Mouse (Mus musculus) midbrain, embryonic 11.5 days (tissue): ENCODE results near the gene Mthfsd. TPM values are rescaled to one million over a fixed set of nuclear protein-coding genes. Genes with fewer than 3 reads are reported as not detected.
A peak's percentile ranks its signal among the peaks of the same experiment; 100 is the strongest.

Source experiments
- ATAC-seq: fragments of 200-750 bp; cut with Nextera tagmentation; 2 replicates; pipeline ENCODE4 v1.8.0; 2017; ENCODE audit warnings: moderate TSS enrichment, moderate library complexity; ENCODE audit not compliant: low FRiP score
- DNase-seq: peaks from one replicate; pipeline ENCODE4 v3.0.0; 2015; ENCODE audit warnings: low spot score; ENCODE audit errors: missing footprints
- H3K27ac ChIP-seq: fragments of 300-500 bp; sonication (generic); 2 replicates; pipeline ENCODE4 v1.5.1; 2014; ENCODE audit warnings: low read depth, low read length
- H3K27me3 ChIP-seq: fragments of 300-500 bp; sonication (generic); 2 replicates; pipeline ENCODE4 v1.6.1; 2014; ENCODE audit warnings: mild to moderate bottlenecking, low read length, moderate library complexity, mixed read lengths; ENCODE audit not compliant: control insufficient read depth, insufficient read depth
- H3K36me3 ChIP-seq: fragments of 300-500 bp; sonication (generic); 2 replicates; pipeline ENCODE4 v1.6.1; 2014; ENCODE audit warnings: mild to moderate bottlenecking, low read length, moderate library complexity, mixed read lengths; ENCODE audit not compliant: control insufficient read depth, insufficient read depth
- H3K4me1 ChIP-seq: fragments of 300-500 bp; sonication (generic); 2 replicates; pipeline ENCODE4 v1.6.1; 2014; ENCODE audit warnings: low read length; ENCODE audit not compliant: control insufficient read depth, insufficient read depth
- H3K4me2 ChIP-seq: fragments of 300-500 bp; sonication (generic); 2 replicates; pipeline ENCODE4 v1.6.1; 2014; ENCODE audit warnings: mild to moderate bottlenecking, moderate library complexity
- H3K4me3 ChIP-seq: fragments of 300-500 bp; sonication (generic); 2 replicates; pipeline ENCODE4 v1.5.1; 2014; ENCODE audit warnings: low read depth, low read length
- H3K9ac ChIP-seq: fragments of 300-500 bp; sonication (generic); 2 replicates; pipeline ENCODE4 v1.6.1; 2014; ENCODE audit warnings: low read length
- H3K9me3 ChIP-seq: fragments of 300-500 bp; sonication (generic); 2 replicates; pipeline ENCODE4 v1.6.1; 2016; ENCODE audit warnings: low read length; ENCODE audit not compliant: control insufficient read depth
- WGBS: fragments of 180-500 bp; shearing (Covaris S2); extraction: QIAGEN DNeasy Blood & Tissue Kit; methylation state at CpG from one replicate; pipeline ENCODE4 v1.1.7; 2014; 5-methylcytosine and 5-hydroxymethylcytosine counted together
- polyA plus RNA-seq: library from polyadenylated mRNA; unstranded; fragments of >200 nt; fragmentation: Nextera tagmentation; extraction: Ambion mirVana; gene quantifications from 2 replicates; pipeline ENCODE4 v1.2.1, GENCODE M21; 2014

Mthfsd gene
- polyA plus RNA-seq, 1 experiment from 2014 or later = 50.4 TPM

- no peaks in the 10 kb centered on the region for H3K36me3 ChIP-seq
- H3K4me3 ChIP-seq = peak overlapping the region; percentile 18
- WGBS = under 1% methylated on average over 35 of the region's 36 CpGs
- DNase-seq (peak; percentile 96), ATAC-seq (peak; percentile 58)
- peaks cover 10% of the 10 kb centered on the region for H3K4me1 ChIP-seq
- H3K9ac ChIP-seq = no peak overlapping the region
- H3K27me3 ChIP-seq = peaks cover 99% of the 10 kb centered on the region
- peaks cover 3% of the 10 kb centered on the region for H3K9me3 ChIP-seq
- peak overlapping the region; percentile 43 for H3K4me2 ChIP-seq
- H3K27ac ChIP-seq = no peak overlapping the region
These were observed 17.2 kb upstream of the Mthfsd start for GRCm38 (mm10) chr8:121125311-121125876.

GRCm38 (mm10) chr8:121124547-121125239 is 16.5 kb upstream of the Mthfsd start:
- WGBS = 4% methylated on average over 17 of the region's 17 CpGs
- ATAC-seq (peak; percentile 23; the same call in 1 of the 2 replicates), DNase-seq (peak; percentile 90)
- no peak overlapping the region for H3K9ac ChIP-seq
- no peak overlapping the region for H3K27ac ChIP-seq
- H3K4me3 ChIP-seq = no peak overlapping the region
- H3K4me2 ChIP-seq = no peak overlapping the region
- H3K9me3 ChIP-seq = peaks cover 3% of the 10 kb centered on the region
- H3K36me3 ChIP-seq = no peaks in the 10 kb centered on the region
- H3K27me3 ChIP-seq = peaks cover 99% of the 10 kb centered on the region
- H3K4me1 ChIP-seq = peaks cover 10% of the 10 kb centered on the region

GRCm38 (mm10) chr8:121123113-121123512 is 14.9 kb upstream of the Mthfsd start:
- no peak for ATAC-seq
- no peak overlapping the region for H3K4me2 ChIP-seq
- DNase-seq = peak; percentile 90
- peaks cover 99% of the 10 kb centered on the region for H3K27me3 ChIP-seq
- 36% methylated on average over 2 of the region's 2 CpGs for WGBS
- no peak overlapping the region for H3K27ac ChIP-seq
- no peaks in the 10 kb centered on the region for H3K36me3 ChIP-seq
- H3K9me3 ChIP-seq = peaks cover 3% of the 10 kb centered on the region
- H3K9ac ChIP-seq = no peak overlapping the region
- H3K4me3 ChIP-seq = no peak overlapping the region
- H3K4me1 ChIP-seq = peaks cover 4% of the 10 kb centered on the region

GRCm38 (mm10) chr8:121122368-121122767 is 14.2 kb upstream of the Mthfsd start:
- Histone ChIP-seq H3K4me3 (no peak overlapping the region), H3K4me1 (peaks cover 1% of the 10 kb centered on the region), H3K4me2 (no peak overlapping the region), H3K36me3 (no peaks in the 10 kb centered on the region), H3K9ac (no peak overlapping the region), H3K9me3 (peaks cover 3% of the 10 kb centered on the region), H3K27me3 (peaks cover 99% of the 10 kb centered on the region), H3K27ac (no peak overlapping the region)
- peak; percentile 85 for DNase-seq
- no peak for ATAC-seq
- 8% methylated on average over 7 of the region's 7 CpGs for WGBS

GRCm38 (mm10) chr8:121121704-121122103 is 13.5 kb upstream of the Mthfsd start:
- no peaks in the 10 kb centered on the region for H3K36me3 ChIP-seq
- WGBS = 7% methylated on average over 8 of the region's 8 CpGs
- no peak overlapping the region for H3K4me3 ChIP-seq
- H3K27me3 ChIP-seq = peaks cover 99% of the 10 kb centered on the region
- ATAC-seq (no peak), DNase-seq (peak; percentile 85)
- H3K27ac ChIP-seq = no peak overlapping the region
- peaks cover 3% of the 10 kb centered on the region for H3K9me3 ChIP-seq
- no peak overlapping the region for H3K4me2 ChIP-seq
- H3K4me1 ChIP-seq = peaks cover 5% of the 10 kb centered on the region
- H3K9ac ChIP-seq = no peak overlapping the region

- H3K4me3 ChIP-seq = no peak overlapping the region
- peaks cover 98% of the 10 kb centered on the region for H3K27me3 ChIP-seq
- WGBS = 6% methylated on average over 17 of the region's 17 CpGs
- ATAC-seq (no peak), DNase-seq (peak; percentile 88)
- peaks cover 3% of the 10 kb centered on the region for H3K9me3 ChIP-seq
- peaks cover 12% of the 10 kb centered on the region for H3K4me1 ChIP-seq
- H3K36me3 ChIP-seq = no peaks in the 10 kb centered on the region
- no peak overlapping the region for H3K27ac ChIP-seq
- no peak overlapping the region for H3K9ac ChIP-seq
- H3K4me2 ChIP-seq = no peak overlapping the region
These were observed 12.5 kb upstream of the Mthfsd start for GRCm38 (mm10) chr8:121120456-121121419.

GRCm38 (mm10) chr8:121119635-121120455 is 11.7 kb upstream of the Mthfsd start:
- Histone ChIP-seq H3K9ac (no peak overlapping the region), H3K27ac (no peak overlapping the region), H3K27me3 (peaks cover 98% of the 10 kb centered on the region), H3K4me2 (no peak overlapping the region), H3K4me1 (peaks cover 12% of the 10 kb centered on the region), H3K36me3 (no peaks in the 10 kb centered on the region), H3K9me3 (peaks cover 3% of the 10 kb centered on the region), H3K4me3 (no peak overlapping the region)
- 3% methylated on average over 12 of the region's 12 CpGs for WGBS
- no peak for ATAC-seq
- DNase-seq = peak; percentile 92

GRCm38 (mm10) chr8:121118634-121119420 is 10.6 kb upstream of the Mthfsd start:
- Histone ChIP-seq H3K36me3 (no peaks in the 10 kb centered on the region), H3K4me3 (peak overlapping the region; percentile 37; the same call in 1 of the 2 replicates), H3K4me2 (no peak overlapping the region), H3K9me3 (no peaks in the 10 kb centered on the region; the same call in 1 of the 2 replicates), H3K9ac (no peak overlapping the region), H3K27ac (no peak overlapping the region), H3K27me3 (peaks cover 99% of the 10 kb centered on the region), H3K4me1 (peaks cover 12% of the 10 kb centered on the region)
- WGBS = 1% methylated on average over 18 of the region's 18 CpGs
- peak; percentile 94 for DNase-seq
- ATAC-seq = no peak
